Mouse (Mus musculus) CD4-positive, CD25-positive, alpha-beta regulatory T cell, adult 4 months (primary cell): Measurements from ENCODE around the gene Zfp629. TPM values are rescaled to one million over a fixed set of nuclear protein-coding genes. Genes with fewer than 3 reads are reported as not detected.
A peak's percentile ranks its signal among the peaks of the same experiment; 100 is the strongest.

ENCODE experiments used
- ATAC-seq: one replicate; pipeline ENCODE4 v1.8.0; 2017
- polyA plus RNA-seq, 2 experiments: library from polyadenylated mRNA; unstranded; fragments of 100-300 nt; shearing (Covaris generic); gene quantifications; one replicate each; pipeline ENCODE4 v1.2.1; 2017

Gene Zfp629
- polyA plus RNA-seq, 2 experiments from 2014 or later, result 0.16 to 0.56 TPM

DNA sequence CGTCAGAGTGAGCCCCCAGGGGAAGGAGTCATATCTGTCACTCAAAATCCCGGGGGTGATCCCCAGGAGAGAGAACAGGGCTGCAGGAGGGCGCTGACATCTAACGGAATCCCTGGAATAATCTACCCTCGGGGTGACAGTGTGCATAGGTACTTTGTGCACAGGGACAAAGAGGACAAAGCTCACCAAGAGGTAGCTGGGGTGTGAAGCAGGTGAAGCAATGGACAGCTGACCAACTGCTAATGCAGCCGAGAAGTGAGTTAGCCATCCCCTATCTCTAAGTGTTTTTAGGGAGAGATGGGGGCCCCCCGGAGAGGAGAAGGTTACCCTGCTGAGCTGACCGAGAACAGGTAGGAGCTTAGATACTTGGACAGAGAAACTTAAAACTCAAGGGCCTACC is 1.5 kb downstream of the Zfp629 start:
- ATAC-seq, result no peak

DNA sequence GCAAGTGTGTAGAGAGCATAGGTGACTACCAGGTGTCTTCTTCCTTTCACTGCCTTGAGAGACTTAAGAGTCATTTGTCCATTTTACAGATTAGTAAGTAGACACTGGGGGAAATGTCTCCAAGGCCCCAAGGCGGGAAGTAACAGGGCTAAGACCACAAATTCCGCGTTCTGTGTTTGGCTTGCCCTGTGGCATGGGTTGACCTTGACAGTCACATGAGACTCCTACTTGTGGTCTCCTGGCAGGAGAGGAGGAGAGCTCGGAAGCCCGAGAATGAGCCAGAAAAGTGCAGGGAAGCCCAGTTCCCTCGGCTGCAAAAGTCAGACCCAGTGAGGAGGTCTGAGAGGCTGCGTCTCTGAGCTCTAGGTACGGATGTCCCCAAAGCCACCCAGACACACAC is 2.1 kb downstream of the Zfp629 start:
- no peak for ATAC-seq

DNA sequence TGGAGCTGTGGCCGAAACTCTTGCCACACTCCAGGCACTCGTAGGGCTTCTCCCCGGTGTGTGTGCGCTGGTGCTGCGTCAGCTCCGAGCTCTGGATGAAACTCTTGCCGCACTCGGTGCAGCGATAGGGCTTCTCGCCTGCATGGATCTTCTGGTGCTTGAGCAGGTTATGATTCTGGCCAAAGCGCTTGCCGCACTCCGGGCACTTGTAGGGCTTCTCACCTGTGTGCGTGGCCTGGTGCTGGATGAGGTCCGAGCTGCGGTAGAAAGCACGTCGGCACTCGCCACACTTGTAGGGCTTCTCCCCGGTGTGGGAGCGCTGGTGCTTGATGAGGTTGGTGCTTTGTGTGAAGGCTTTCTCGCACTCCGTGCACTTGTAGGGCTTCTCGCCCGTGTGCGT is 4.0 kb downstream of the Zfp629 start:
- ATAC-seq, result no peak

DNA sequence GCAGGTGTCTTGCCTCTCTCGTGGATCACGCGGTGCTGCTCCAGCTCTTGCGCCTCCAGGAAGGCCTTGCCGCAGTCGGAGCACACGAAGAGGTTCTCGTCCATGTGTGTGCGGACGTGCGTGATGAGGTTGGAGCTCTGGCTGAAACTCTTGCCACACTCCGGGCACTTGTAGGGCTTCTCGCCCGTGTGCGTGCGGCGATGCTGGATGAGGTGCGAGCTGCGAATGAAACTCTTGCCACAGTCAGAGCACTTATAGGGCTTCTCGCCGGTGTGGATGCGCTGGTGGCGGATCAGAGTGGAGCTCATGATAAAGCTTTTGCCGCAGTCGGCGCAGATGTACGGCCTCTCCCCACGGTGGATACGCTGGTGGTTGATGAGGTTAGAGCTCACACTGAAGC is 4.6 kb downstream of the Zfp629 start:
- no peak for ATAC-seq

DNA sequence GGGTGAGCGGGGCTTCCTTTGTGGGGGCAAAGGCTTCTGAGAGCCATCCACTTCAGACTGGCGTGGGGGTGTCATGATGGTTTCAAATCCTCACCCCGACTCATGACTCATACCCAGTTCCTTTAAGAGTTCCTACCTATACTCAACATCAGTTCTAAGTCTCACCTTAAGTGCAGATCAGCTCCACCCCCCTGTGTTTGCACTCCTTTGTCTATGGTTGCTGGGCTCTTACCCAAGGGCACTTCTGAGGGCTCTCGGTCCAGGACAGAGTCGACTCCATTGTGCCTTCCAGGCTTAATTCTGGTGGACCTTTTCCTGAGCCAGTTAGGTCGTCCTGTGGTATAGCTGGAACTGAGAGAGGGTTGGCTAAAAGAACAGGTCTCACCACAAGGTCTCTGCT is 8.4 kb downstream of the Zfp629 start:
- no peak for ATAC-seq

DNA sequence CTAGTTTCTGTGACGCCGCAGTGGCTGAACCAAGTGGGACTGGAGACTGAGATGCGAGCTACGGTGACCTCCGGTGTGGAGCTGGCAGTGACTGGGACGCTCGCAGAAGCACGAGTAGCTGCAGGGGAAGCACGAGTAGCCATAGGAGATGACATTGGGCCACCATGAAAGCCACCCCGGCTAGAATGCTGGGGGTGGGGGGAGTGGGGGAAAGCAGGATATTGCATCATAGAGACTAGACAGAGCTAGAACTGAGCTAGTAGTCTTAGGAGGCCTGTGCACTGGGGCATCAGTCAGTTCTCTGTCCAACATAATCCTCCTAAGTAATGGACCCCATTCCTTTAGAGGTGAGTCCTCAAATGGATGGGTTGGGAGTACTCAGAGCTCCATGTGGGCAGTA is 11.3 kb downstream of the Zfp629 start:
- ATAC-seq, result no peak

DNA sequence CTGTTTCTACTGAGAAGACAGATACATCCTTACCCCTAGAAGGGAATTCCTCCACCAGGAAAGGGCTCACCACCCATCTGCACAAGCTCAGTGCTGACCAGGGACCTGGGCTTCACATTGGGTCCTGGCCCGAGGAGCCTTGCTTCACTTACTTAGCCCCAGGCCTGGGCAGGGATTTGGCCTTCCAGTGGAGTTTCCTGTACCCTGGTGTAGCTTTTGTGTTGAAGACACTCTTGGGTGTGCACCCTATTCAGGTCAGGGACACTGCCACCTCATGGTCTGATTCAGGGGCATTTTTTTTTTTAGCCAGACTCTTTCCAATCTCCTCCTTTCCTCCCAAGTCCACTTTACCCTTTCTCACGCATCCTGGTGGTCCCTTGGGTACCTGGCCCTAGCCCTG is 12.7 kb downstream of the Zfp629 start:
- ATAC-seq, result no peak

DNA sequence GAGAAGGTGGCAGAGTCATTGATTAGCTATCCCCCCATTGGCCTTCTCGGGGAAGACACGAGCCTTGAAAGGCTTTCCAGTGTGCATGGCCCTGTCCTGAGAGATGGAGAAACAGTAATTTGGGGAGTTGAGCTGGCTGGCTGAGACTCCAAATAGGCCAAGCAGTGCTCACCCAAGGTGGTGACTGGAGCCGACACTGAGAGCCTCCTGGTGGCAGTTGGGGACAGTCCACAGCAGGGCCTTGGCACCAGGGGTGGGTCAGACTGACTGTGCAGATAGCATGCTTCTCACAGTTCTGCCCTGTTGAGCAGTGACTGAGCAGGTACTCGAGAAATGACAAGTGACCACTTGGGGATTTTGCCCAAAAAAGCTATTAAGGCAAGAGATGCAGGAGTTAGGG is 13.9 kb downstream of the Zfp629 start:
- ATAC-seq, result no peak

DNA sequence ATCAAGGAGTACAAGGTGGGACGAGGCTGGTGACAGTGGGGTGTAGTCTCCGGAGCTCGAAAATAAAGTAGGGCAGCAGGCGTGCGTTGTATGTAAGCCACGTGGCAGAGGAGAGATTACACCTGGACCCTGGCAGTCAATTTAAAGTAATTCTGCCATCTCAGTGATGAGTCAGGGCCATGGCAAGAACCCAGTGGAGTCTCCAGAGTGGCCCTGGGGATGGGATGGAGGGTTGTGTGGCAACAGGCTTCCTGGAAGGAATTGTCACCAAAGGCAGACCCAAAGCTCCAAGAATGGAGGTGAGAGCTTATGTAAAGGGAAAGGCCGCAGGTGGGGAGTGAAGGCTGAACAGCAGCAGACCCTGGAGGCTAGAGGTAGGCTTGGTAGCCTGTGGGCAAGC is 15.0 kb downstream of the Zfp629 start:
- ATAC-seq, result no peak

DNA sequence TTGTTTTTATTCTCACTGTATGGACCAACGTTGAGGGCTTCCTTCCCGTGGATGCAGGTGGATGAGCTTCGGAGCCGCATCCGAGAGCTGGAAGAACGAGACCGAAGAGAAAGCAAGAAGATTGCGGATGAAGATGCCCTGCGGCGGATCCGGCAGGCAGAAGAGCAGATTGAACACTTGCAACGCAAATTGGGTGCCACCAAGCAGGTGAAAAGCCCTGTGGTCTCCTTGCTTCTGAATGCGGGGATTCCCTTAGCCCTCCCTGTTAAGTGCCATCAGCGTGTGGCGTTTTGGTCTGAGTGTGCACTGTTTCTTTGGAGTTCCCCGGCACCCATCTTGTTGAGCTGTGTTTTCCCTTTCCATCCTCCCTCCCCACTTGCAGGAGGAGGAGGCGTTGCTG is 18.9 kb downstream of the Zfp629 start:
- ATAC-seq, result no peak

DNA sequence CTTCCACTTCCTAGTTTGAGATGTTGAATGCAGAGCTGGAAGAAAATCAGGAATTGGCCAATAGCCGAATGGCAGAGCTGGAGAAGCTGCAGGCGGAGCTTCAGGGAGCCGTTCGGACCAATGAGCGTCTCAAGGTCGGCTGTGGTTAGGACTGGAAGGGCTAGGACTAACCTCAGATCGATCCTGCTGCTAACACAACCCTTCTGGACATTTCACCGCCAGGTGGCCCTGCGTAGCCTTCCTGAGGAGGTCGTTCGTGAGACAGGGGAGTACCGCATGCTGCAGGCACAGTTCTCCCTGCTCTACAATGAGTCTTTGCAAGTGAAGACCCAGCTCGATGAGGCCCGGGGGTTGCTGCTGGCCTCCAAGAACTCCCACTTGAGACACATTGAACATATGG is 23.0 kb downstream of the Zfp629 start:
- no peak for ATAC-seq

DNA sequence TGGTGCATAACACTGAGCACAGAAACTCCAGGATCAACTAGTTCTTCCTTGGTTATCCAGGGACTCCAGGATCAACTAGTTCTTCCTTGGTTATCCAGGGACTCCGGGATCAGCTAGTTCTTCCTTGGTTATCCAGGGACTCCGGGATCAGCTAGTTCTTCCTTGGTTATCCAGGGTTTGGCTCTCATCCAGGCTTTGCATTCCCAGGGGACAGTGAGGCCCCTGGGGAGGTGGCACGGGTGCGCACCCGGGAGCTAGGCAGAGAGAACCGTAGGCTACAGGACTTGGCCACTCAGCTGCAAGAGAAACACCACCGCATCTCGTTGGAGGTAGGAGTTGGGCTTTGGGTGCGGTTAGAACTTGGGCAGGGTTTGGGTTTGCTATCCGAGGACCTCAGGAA is 24.5 kb downstream of the Zfp629 start:
- no peak for ATAC-seq

DNA sequence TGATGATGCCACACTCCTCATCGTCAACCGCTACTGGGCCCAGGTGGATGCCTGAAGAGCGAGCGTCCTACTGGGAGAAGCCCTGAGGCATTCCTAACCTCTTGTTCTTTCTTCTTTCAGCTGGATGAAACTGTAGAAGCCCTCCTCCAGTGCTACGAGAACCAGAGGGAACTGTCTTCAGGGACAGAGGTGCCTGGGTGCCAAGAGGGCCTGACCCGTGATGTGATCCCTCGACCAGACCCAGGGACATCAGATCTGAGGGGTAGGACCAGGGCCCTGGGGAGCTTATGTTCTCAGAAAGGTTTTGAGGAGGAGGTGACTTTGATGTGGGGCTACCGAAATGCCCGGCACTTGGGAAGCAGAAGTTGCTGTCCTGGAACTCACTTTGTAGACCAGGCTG is 26.0 kb downstream of the Zfp629 start:
- no peak for ATAC-seq

DNA sequence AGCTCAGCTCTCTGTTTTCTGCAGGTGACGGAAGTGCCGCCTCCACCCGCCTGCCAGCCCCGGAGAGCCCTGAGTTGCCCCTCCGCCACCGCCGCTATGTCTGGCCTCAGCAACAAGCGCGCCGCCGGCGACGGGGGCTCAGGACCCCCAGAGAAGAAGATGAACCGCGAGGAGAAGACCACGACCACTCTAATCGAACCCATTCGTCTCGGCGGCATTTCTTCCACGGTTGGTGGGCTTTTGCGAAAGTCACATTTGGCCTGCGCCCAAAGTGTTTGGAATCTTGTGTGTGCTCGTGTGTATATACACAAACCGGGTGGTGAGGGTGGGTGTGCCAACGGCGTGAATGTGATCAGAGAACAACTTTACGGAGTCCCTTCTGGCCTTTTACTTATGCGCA is 26.7 kb downstream of the Zfp629 start:
- ATAC-seq, result peak; percentile 28

DNA sequence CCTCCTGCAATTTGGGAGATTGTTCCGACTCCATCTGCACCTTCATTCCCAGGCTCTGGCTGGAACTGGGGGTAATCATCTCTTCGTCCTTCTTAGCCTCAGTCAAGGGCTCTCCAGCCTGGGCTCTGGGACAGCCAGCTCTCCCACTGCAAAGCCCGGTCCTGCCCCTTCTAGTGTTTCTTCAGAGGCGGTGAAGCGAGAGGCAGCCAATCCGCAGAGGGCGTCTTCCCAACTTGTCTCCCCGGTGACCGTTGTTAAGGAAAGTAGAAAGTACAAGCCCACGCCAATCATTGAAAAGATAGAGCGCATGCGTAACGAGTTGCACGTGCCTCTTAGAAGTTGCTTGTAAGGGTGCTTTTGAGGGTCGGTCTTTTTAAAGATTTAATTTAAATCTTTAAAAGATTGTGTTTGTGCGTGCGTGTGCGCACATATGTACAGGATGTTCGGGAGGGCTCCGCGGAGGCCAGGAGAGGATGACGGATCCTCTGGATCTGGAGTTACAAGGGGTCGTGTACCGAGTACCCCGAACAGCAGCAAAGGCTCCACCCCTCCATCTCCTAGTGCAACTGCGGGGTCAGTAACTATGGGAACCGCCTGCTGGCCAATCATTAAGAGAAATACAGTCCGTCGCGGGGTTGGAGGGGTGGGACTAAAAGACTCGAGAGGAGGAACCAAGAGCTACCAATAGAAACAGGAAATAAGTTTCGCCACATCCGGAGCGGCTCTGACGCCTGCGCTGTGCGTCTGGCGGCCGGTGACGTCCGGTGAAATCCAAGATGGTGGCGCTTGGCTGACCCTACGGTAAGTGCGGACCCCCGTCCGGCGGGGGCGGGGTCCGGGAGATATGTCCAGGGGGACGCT is 27.4 kb downstream of the Zfp629 start, which contains the start of the genes Ccdc189 and Rnf40:
TSS of gene Ccdc189 (minus strand) at position 585 of the 861 bp plus-strand sequence.
TSS of gene Rnf40 (plus strand) at position 757 of the 861 bp plus-strand sequence.
- peak; percentile 97 for ATAC-seq

DNA sequence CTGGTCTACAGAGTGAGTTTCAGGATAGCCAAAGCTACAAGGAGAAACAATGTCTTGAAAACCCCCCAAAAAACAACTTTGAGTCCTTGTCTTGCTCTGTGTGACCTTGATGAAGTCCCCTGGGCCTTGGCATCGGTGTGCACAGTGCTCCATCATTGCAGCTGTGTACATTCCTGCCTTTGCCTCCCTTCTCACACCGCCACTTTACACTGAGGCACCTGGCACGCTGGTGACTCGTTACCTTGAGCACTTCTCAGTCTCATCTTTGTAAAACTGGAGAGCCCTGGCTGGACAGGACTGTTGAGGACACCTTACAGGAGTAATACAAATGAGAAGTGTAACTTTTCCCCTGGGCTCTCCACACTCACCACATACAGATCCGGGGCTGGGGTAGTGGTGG is 28.4 kb downstream of the Zfp629 start:
- ATAC-seq, result no peak

DNA sequence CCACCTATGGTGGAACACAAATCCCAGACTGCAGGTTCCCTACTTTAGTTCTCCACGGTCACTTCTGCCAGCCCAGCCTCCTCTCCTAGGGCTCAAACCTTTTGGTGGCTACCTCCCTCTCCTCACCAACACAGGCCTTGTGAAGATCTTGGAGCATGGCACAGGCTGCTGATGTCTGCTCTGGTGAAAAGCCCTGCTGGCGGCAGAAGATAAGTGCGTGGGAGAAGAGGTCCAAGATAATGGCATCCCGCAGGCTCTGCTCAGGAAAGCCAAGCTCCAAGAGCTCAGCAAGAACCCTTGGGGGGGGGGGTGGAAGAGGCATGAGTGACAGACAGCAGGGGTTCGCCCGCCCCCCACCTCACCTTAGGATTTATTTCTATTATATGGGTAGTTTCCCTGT is 29.4 kb downstream of the Zfp629 start:
- ATAC-seq, result no peak

DNA sequence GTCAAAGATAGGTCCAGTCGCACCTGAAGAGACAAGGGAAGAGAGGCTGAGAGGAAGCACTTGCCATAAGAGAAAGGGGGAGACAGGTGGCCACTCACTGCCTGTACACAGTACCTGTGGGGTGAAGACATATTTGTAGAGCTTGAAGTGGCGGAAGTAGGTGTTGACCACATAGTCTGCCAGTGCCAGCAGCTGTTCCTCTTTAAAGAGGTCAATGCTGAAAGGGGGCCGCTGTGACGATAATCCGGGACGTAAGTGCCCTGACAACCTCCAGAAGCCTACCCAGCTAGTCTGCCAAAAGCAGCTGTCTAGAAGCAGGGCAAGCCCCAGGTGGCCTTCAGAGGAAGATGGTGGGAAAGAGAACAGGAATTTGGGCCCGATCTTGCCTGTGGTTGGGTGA is 30.6 kb downstream of the Zfp629 start:
- ATAC-seq, result no peak

DNA sequence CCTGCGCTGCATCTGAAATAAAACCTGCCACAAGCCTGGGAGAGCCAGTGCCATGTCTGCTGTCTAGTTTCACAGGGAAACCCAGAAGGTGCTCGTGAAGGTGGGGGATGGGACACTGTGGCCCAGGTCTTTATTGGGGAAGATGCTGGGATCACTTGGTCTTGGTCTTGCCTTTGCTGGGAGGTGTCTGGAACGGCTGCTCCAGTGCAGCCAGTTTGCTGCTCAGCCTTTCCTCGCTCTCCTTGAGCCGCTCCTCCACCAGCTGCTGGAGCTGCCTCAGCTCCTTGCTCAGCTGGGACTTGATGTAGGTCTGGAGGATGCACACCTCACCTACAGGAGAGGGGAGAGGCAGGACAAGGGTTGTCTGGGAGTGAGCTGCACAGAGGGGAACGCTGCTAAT is 32.3 kb downstream of the Zfp629 start:
- no peak for ATAC-seq

DNA sequence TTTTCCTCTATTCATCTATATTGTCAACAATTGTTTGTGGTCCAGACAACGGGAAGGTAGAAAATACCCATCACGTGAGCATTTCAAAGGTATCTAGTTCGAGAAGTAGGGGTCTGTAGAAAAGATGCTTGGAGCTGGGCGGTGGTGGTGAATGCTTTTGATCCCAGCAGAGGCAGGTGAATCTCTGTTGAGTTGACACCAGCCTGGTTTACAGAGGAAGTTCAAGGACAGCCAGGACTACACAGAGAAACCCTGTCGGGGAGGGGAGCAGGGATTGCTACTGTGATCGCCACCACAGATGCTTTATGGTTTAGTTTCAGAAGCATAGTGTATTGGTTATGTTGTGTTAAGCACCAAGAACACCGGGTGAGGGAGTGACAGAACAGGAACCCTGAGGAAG is 41.5 kb downstream of the Zfp629 start:
- no peak for ATAC-seq

DNA sequence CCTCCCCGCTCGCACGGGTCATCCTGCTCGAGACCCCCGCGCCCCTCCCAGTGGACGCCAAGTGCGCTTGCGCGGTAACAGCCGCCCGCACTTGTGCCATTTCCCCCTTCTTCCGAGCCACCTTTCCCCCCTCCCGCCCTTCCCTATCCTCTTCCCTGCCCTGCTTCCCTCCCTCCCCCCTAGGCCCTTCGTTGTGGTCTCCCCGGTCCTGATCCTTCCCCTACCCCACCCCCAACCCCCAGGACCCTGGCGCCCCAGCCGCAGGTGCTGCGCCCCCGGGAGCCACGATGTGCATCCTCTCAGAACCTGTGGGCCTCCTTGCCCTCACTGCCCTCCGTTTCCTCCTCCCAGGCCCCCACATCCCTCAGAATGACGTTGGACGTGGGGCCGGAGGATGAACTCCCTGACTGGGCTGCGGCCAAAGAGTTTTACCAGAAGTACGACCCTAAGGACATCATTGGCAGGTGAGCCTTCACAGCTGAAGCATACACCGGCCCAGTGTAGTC is 42.0 kb downstream of the Zfp629 start:
- ATAC-seq, result no peak

DNA sequence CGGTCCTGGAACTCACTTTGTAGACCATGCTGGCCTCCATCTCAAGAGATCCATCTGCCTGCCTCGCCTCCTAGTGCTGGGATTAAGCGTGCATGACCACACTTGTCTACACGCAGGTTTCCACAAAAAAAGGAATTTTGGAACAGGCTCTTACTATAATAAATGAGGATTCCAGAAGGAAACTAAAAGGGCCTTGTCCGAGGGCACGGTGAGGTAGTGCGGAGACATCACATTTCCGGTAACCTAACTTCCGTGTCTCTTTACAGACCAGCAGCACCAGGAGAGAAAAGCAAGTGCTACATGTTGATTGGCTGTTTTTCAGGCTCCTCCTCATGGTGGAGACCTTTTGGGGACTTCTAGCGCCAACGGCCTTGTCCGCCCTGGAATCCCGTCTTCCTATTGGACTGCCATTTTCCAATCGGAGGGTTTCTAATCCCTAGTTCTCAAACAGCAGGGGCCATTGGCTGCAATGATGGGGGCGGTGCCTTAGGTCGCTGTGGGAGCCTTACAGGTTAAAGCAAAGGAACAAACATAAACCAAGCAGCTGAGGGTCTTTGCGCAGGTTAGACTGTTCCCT is 42.6 kb downstream of the Zfp629 start, which contains the start of gene Phkg2:
TSS of gene Phkg2 (plus strand) at position 446 of the 577 bp plus-strand sequence.
- peak; percentile 100 for ATAC-seq

DNA sequence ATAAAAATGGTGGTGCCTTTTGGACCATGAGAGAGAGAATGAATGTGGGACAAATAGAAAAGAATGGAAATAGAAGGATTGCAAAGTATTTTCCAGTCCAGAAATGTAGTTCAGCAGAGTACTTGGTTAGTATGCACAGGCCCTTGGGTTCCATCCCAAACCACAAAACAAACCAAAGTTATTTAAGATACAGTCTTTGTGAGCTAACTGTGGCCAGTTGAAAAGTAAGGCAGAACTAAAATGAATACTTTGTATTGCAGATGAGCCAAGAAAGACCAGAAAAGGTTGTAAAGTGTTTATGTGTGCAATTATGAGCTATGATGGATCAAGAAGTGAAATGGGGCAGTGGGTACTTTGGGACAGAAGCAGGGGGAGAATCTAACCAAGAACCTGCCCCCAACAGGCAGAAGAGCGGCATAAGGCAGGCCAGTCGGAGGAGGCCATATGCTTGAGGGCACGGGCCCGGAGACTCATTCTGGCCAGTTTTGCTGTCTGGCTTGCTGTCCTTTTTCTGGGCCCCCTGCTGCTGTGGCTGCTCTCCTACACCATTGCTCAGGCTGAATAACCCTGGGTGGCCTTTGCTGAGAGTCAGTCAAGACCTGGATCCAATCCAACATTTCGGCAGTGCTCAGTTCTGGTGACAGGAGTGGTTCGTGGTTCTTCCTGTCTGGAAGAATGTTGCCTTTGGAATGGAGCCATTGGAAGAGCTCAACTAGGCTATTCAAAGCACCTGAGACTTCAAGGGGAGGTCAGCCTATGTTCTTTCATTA is 51.0 kb downstream of the Zfp629 start:
- no peak for ATAC-seq
